Mouse (Mus musculus) spleen, postnatal 10 days (tissue): Measurements from ENCODE around the gene Zic1.

Source experiments
- DNase-seq, 2 experiments: peaks; one replicate each; pipeline ENCODE4 v3.0.0; 2021 to 2022; ENCODE audit warnings: low spot score in 2 of 2

Zic1 gene

GRCm38 (mm10) chr9:91384136-91384500 lies 18.5 kb upstream of the Zic1 start:
- DNase-seq = no peak

DNA sequence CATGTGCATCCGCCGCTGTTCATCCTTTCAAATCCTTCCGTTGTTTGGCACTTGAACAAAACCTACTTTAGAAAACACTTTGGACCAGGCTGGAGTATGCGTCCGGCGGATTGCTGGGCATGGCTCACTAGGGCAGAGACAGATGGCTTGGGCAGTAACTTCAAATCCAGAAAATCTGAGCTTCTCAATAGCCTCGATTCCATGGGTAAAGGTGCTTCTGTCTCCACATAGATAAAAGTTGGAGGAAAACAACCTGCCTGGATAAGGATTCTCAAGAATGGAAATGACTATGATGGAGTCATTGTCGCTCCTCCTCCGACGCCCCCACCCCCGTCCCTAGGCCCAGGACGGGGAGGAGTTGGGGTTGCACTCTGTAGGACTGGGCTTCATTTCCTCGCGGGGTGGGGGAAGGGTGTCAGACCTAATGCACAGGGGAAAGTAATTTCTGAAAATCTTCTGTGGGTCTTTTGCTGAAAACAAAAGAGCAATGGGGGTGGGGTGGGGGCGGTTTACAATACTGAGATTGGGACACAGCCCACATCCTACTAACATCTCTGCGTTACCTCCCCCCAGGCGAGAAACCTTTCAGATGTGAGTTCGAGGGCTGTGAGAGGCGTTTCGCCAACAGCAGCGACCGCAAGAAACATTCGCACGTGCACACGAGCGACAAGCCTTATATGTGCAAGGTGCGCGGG lies 18.0 kb upstream of the Zic1 start:
- DNase-seq = no peak

GRCm38 (mm10) chr9:91382471-91383255 lies 17.1 kb upstream of the Zic1 start:
- no peak for DNase-seq

DNA sequence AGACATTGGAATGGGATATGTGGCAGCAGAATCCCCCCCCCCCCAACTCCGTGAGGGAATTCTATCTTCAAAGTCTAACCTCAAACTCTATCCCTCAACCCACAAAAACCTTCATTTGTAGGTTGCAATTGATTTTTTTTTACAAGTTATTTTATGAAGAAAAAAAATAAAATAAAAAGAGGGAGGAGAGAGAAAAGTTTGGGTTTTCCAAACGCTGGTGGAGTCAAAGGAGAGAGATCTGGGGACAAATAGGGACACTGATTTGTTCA lies 16.4 kb upstream of the Zic1 start:
- no peak for DNase-seq

GRCm38 (mm10) chr9:91381284-91382110 lies 15.9 kb upstream of the Zic1 start:
- DNase-seq = no peak

DNA sequence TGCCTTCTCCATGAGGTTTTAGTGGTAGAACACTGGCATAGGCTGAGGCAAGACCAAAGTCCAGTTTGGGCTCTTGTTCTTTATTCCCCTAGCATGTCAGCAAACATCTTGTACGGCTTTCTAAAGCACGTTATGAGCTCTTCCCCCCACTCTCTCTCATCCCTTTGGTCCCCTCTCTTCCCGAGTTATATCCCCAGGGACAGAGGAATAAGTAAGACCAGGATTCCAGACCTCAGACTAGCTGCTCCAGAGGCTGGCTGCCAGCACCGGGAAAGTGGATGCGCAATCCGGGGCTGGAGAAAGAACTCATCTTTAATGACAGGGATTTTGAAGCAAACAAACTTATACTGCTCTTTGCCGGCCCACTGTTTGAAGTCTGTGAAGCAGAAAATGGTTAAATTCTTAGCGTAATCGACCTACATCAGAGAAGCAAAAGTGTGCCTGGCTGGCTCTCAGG lies 14.9 kb upstream of the Zic1 start:
- DNase-seq = no peak

GRCm38 (mm10) chr9:91379781-91380457 lies 14.3 kb upstream of the Zic1 start:
- no peak for DNase-seq

GRCm38 (mm10) chr9:91379300-91379635 lies 13.7 kb upstream of the Zic1 start:
- no peak for DNase-seq

GRCm38 (mm10) chr9:91378411-91379299 lies 13.0 kb upstream of the Zic1 start:
- DNase-seq = no peak

DNA sequence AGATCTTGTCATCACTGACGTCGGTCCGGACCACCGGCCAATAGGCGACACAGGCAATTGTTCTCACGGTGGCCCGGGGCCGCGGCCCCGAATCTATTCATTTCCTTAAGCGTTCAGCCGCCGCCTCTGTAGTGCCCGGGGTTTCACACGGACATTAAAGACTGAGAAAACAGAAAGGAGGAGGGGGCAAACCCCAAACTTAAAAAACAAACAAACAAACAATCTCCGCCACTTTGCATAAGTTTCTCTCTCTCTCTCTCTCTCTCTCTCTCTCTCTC lies 12.2 kb upstream of the Zic1 start:
- DNase-seq = no peak

DNA sequence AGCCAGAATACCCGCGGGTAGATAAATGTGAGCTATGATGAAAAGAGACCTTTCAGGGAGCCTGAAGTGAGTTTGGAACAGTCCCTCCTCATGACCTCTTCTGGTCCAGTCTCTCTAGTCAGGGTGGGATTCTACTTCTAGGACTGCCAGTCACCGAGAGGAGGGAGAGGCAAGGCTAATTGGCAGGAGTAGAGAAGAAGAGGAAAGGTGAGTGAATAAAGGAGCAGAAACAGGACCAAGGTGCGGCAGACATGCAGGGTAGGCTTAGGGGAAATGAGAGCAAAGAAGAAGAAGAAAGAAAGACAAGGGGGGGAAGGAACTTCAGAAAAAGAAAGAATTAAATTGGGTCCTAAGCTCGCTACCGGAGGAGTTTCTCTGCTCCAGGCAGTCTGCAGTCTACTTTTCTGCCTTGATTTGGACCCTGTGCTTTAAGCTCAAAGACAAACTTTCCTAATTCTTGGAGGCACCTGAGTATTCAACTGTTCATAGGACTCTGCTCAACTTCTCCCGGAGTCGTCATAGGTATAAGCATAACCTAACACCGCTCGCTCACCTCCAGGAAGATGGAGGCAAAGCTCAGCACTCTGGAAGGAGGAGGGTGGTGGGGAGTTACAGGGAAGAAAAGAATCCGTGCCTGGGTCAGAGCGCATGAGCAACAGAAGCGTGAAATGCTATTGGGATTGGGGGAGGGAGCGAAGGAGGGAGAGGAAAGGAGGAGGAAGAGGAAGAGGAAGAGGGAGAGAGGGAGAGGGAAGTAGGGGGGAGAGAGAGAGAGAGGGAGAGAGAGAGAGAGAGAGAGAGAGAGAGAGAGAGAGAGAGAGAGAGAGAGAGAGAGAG lies 11.6 kb upstream of the Zic1 start:
- DNase-seq = no peak

- DNase-seq = no peak
Measured at GRCm38 (mm10) chr9:91374665-91375064, 9.1 kb upstream of the Zic1 start.

DNA sequence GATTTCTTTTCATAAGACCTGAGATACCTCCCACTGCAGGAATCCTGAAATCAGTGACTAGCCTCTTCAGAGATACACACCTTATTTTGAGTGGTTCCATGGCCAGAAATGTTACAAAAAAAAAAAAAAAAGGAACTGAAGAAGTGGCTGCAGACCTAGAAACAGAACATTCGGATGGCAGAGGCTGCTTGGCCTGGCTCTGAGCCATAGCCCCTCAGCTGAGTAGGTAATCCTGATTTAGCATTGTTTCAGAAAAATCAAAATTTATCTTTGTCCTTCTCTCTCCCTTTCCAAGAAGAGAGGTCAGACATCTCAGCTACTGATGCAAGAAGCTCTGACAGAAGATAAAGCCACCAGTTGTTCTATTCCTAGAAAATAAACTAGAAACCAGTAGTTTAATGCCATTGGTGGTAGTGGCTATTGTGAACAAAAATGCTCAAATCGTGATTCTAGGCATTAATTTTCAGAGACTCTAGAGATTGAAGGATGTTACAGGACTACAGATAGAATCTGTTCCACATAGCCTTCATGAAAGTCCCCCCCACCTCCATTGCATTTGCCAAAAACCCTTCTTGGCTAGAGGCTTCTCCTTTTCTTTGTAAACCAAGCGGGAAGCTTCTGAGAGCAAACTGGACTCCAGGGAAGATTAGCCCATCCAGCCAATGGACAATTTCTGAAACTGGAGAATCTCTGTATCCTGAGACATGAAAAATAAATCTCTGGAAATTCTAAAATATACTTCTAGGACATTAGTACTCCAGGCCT lies 8.4 kb upstream of the Zic1 start:
- no peak for DNase-seq

DNA sequence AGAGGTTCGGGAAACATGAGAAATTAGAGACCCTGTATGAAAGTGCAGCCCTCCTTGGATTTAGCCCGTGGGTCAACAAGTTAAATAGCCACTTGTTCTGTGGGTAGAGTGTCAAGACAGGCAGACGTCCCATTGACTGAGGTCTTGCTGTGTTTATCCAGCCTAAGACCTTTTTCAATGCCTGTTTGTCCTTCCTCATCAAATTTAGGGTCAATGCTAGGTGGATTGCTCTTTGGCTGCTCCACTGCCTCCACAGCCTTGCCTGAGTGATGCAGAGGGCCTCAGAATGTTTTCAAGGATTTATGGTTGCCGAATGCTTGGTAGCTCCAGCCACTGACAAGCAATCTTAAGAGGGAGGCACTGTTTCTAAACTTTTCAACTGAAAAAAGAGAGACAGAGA lies 6.0 kb upstream of the Zic1 start:
- DNase-seq = no peak

GRCm38 (mm10) chr9:91371011-91371410 lies 5.4 kb upstream of the Zic1 start:
- DNase-seq = no peak

DNA sequence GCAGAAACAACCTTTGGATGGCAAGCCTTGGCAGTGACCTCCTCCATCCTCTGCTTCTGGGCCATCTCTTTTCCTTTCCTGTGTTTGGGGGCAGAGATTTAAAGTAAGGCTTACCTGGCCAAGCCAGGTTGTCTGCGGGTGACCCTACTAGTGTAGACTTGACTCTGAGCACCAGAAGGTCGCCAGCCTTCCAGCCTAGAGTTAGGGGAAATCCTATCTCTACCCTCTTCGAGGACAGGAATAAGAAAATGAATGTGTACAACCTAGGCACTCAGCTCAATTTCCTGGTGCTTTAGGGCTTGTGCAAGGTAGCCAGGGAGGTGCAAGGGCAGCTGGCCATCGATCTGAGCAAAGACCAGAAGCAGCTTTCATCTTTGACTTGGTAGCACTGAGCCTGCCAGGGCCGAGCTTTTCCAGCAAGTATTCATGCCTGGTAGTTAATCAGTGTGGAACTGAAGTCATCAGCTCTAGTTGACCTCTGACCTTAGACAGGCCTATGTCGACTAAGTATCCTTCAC lies 4.6 kb upstream of the Zic1 start:
- DNase-seq = no peak

DNA sequence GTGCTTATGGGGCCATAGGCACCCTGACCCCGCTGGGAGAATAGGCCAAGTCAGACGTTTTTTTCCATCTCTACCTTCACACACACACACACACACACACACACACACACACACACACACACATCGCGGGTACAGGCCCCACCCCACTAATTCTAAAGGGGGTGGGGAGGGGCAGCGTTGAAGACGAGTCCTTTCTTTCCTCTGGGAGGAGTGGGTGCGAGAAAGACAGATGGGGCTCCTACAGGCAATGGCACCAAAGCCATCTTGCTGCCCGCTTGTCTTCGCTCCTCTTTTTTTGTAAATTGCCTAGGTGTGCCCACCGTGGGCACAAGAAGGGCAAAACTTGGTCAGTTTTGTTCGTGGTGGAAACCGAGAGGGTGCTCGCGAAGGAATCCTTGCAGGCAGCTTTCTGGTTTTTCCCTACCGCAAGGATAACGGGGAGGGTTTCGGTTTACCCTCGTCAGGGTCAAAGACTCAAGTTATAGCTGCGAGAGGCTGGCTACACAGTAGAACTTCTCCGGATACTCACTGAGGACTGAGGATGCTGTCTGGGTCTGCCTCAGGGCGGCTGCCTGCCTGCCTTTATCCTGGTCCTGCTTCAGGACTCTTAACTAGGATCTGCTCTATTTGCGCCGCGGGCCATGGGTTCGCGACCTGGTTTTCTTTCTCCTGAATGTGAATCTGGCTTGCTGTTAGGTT lies 3.8 kb upstream of the Zic1 start:
- DNase-seq = no peak

DNA sequence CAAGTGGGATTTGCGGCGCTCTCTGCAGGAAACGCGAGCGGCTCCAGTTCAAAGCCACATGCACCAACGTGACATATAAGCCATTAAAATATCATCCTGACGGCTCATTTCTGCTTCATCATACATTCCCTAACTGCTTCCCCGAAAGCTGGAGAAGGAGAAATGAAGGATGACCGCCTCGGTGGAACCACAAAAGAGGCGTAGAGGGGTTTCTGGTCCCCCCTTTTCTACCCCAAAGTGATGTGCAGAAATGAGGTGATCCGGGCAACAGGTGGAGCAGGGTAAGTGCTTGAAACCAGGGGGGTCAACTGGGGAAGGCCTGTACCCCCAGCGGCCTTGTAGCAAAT lies 3.3 kb upstream of the Zic1 start:
- DNase-seq = no peak

DNA sequence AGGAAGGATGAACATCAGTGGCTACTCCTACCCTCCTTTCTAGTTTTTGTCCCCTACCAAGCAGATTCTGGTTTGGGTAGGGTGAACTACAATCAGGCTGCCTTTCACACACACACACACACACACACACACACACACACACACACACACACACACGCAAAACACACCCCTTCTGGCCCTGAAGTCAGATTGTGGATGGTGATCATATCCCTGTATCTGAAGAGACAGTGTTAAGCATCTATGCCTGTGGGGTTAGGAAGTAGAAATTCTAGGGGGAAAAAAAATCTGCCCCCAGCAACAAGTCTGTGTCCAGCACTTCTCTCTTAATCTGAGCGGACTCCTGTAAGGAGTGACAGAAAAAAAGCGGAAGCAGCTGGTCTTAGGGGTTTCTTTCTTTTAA lies 2.5 kb upstream of the Zic1 start:
- DNase-seq = no peak
